Comparison of ENCODE assay signal across 9 mouse cellular contexts in genomic region chr15:10722629-10723339, GRCm38 (mm10). TPM values are rescaled to one million over a fixed set of nuclear protein-coding genes. Genes with fewer than 3 reads are reported as not detected.
A peak's percentile ranks its signal among the peaks of the same experiment; 100 is the strongest.
DNase-seq lines count a peak whose midpoint lies in the region; ATAC-seq and TF ChIP-seq lines count a peak whose summit lies in the region.
"Had no signal": no experiment of that assay in that cellular context is flagged by ENCODE, and none has a peak within 500 bp of the region (broad histone marks: within the 10 kb centered on the region; RNA-seq: fewer than 3 reads in every experiment).

No protein-coding gene starts in this region.

- no peaks in the 10 kb centered on the region for H3K27me3 ChIP-seq in ES-Bruce4 (ENCODE audit: control insufficient read depth, insufficient read depth, low read length, poor library complexity, severe bottlenecking)
- no peaks in the 10 kb centered on the region for H3K27me3 ChIP-seq in hindbrain, embryonic 16.5 days (replicated peaks; ENCODE audit: control insufficient read depth, insufficient read depth, low read length)

- no peak for TF ChIP-seq POLR2A in ES-Bruce4 (IDR thresholded peaks at IDR 0.05; ENCODE audit: insufficient read depth, low read length)

- ATAC-seq in hindbrain, embryonic 16.5 days = no peak

- H3K4me1 ChIP-seq in ES-Bruce4 (ENCODE audit: control insufficient read depth, insufficient read depth, low read length) = peaks cover 16% of the 10 kb centered on the region
- H3K4me1 ChIP-seq in hindbrain, embryonic 16.5 days (ENCODE audit: control insufficient read depth, insufficient read depth, low read depth, low read length) = 0 out of 2 replicates have a peak, but pooled peaks cover 2% of the 10 kb centered on the region

- TF ChIP-seq EP300 in ES-Bruce4 (IDR thresholded peaks at IDR 0.05; ENCODE audit: insufficient read depth, low read depth, low read length) = peak; percentile 77

- intact Hi-C loops in gastrocnemius, postnatal 14 days (cut with DNase I; ENCODE audit: low total_unique reads) = no loop called here

- peak; percentile 27 to 36 for DNase-seq in kidney, postnatal 36 days
- no peak for DNase-seq in kidney, adult 11 months
- DNase-seq in ZHBTc4 (ENCODE audit: low read depth, low spot score) = peak; percentile 52
- DNase-seq in gastrocnemius, postnatal 14 days = no peak
- DNase-seq in left cerebral cortex, adult 18-20 months (ENCODE audit: low spot score in 2 of 2) = no peak
- DNase-seq: cerebellum, postnatal 25 days; kidney, adult 2 months had no signal

- H3K4me2 ChIP-seq in hindbrain, embryonic 16.5 days (ENCODE audit: low read length) = peak overlapping the region; percentile 5; the same call in 1 of the 2 replicates

- H3K36me3 ChIP-seq in ES-Bruce4 (ENCODE audit: control insufficient read depth, insufficient read depth, low read length, poor library complexity, severe bottlenecking) = no peaks in the 10 kb centered on the region
- H3K36me3 ChIP-seq in hindbrain, embryonic 16.5 days (ENCODE audit: control insufficient read depth, insufficient read depth, low read length) = no peaks in the 10 kb centered on the region

- WGBS in hindbrain, embryonic 16.5 days = 19% methylated on average over 12 of the region's 12 CpGs

- H3K9ac ChIP-seq in ES-Bruce4 (ENCODE audit: low read depth, poor library complexity, severe bottlenecking) = no peak overlapping the region
- H3K9ac ChIP-seq in hindbrain, embryonic 16.5 days (ENCODE audit: low read depth, low read length) = no peak overlapping the region

- peak overlapping the region; percentile 94 for H3K27ac ChIP-seq in ES-Bruce4 (ENCODE audit: insufficient read depth, low read length)
- H3K27ac ChIP-seq in hindbrain, embryonic 16.5 days (ENCODE audit: low read depth, low read length) = no peak overlapping the region

- TF ChIP-seq CTCF in ES-Bruce4 (IDR thresholded peaks at IDR 0.05; ENCODE audit: low read depth, low read length) = no peak

- H3K4me3 ChIP-seq in ES-Bruce4 (ENCODE audit: low read depth, low read length) = no peak overlapping the region
- H3K4me3 ChIP-seq in hindbrain, embryonic 16.5 days (ENCODE audit: low read length) = no peak overlapping the region

- no peaks in the 10 kb centered on the region; the same call in 1 of the 2 replicates for H3K9me3 ChIP-seq in ES-Bruce4 (replicated peaks; ENCODE audit: control insufficient read depth, insufficient read depth, low read length, poor library complexity, severe bottlenecking)
- no peaks in the 10 kb centered on the region for H3K9me3 ChIP-seq in hindbrain, embryonic 16.5 days (ENCODE audit: control insufficient read depth, low read length)

RNA-seq across cellular contexts. Expression of gene Rai14, which starts 8.4 kb away (rescaled TPM):
- polyA plus RNA-seq in ES-Bruce4 (2011; ENCODE audit: insufficient read depth, insufficient read length, low read depth, missing spikeins) = 80.9 and 85.7 TPM in 2 replicates
- polyA plus RNA-seq in hindbrain, embryonic 16.5 days (2015; fragmentation: Nextera tagmentation; extraction: Ambion mirVana) = 8.2 and 11.6 TPM in 2 replicates
- 1 to 10 TPM; 4.1 to 4.8 TPM for total RNA-seq in gastrocnemius, postnatal 14 days (2021)
- total RNA-seq in left cerebral cortex, adult 18-20 months (2021) = 10 to 100 TPM in 1 of 2 experiments, 1 to 10 TPM in 1; 7.3 to 11.1 TPM

Comparison
In these comparisons a context has a peak if more than half of its experiments do, and no peak if none do; other contexts are left out.
1. DNase-seq: peak in kidney, postnatal 36 days (2 of 2) and ZHBTc4 (single experiment); none in kidney, adult 11 months (single experiment), gastrocnemius, postnatal 14 days (single experiment) and left cerebral cortex, adult 18-20 months (0 of 2).